Mouse (Mus musculus): Measurements from ENCODE around the gene Parp16.

GRCm38 (mm10) chr9:65156604-65157003 lies 38.5 kb upstream of the Parp16 start:
- no peak for TF ChIP-seq CTCF (IDR thresholded peaks at IDR 0.05; ENCODE audit: extremely low read depth, insufficient read length, insufficient replicate concordance, low read depth, low read length)
- no peak for TF ChIP-seq POLR2A (IDR thresholded peaks at IDR 0.05; ENCODE audit: low read depth, low read length)

Measured in small intestine, adult 2 months (tissue).